Mouse (Mus musculus) intestine, embryonic 15.5 days (tissue): Measurements from ENCODE around the gene Wdr13. TPM values are rescaled to one million over a fixed set of nuclear protein-coding genes. Genes with fewer than 3 reads are reported as not detected.

Source experiments
- polyA plus RNA-seq: library from polyadenylated mRNA; unstranded; fragments of >200 nt; fragmentation: Nextera tagmentation; extraction: Ambion mirVana; gene quantifications from 2 replicates; pipeline ENCODE4 v1.2.1, GENCODE M21; 2015

Gene Wdr13
- polyA plus RNA-seq, 1 experiment from 2014 or later, result 21.7 TPM

Other genes with a start within 250 kb of the Wdr13 start
- 36.5 and 39.5 TPM in 2 replicates for gene Slc35a2, start 248.9 kb downstream of the Wdr13 start, polyA plus RNA-seq
- 101 and 104 TPM in 2 replicates for gene Pqbp1, start 233.6 kb downstream of the Wdr13 start, polyA plus RNA-seq
- 128 and 131 TPM in 2 replicates for gene Timm17b, start 233.5 kb downstream of the Wdr13 start, polyA plus RNA-seq
- gene Gm10491, start 225.1 kb downstream of the Wdr13 start, polyA plus RNA-seq, result not detected in 2 replicates
- not detected in 2 replicates for gene Gm10490, start 223.3 kb downstream of the Wdr13 start, polyA plus RNA-seq
- 14.2 and 14.4 TPM in 2 replicates for gene Pcsk1n, start 213.1 kb downstream of the Wdr13 start, polyA plus RNA-seq
- not detected in 2 replicates for gene Eras, start 204.3 kb downstream of the Wdr13 start, polyA plus RNA-seq
- 19.0 and 19.1 TPM in 2 replicates for gene Hdac6, start 185.0 kb downstream of the Wdr13 start, polyA plus RNA-seq
- gene Gata1, start 154.8 kb downstream of the Wdr13 start, polyA plus RNA-seq, result 1.7 and 2.4 TPM in 2 replicates
- gene Glod5, start 114.4 kb downstream of the Wdr13 start, polyA plus RNA-seq, result 3.6 and 3.8 TPM in 2 replicates
- 47.5 and 53.3 TPM in 2 replicates for gene Suv39h1, start 58.1 kb downstream of the Wdr13 start, polyA plus RNA-seq
- 0.57 and 0.62 TPM in 2 replicates for gene Was, start 42.4 kb downstream of the Wdr13 start, polyA plus RNA-seq
- 426 and 506 TPM in 2 replicates for gene Rbm3, start 13.0 kb upstream of the Wdr13 start, polyA plus RNA-seq
- gene Tbc1d25, start 43.3 kb upstream of the Wdr13 start, polyA plus RNA-seq, result 10.3 and 10.6 TPM in 2 replicates
- gene Ebp, start 60.6 kb upstream of the Wdr13 start, polyA plus RNA-seq, result 83.7 and 85.1 TPM in 2 replicates
- gene Porcn, start 73.6 kb upstream of the Wdr13 start, polyA plus RNA-seq, result 7.2 and 7.4 TPM in 2 replicates
- gene Ftsj1, start 119.5 kb upstream of the Wdr13 start, polyA plus RNA-seq, result 33.0 and 34.8 TPM in 2 replicates
- gene Slc38a5, start 138.2 kb upstream of the Wdr13 start, polyA plus RNA-seq, result 9.1 and 13.9 TPM in 2 replicates
- not detected in 2 replicates for gene Ssxb10, start 194.5 kb upstream of the Wdr13 start, polyA plus RNA-seq
- gene Ssxb9, start 234.1 kb upstream of the Wdr13 start, polyA plus RNA-seq, result not detected in 2 replicates